Mouse (Mus musculus) lung, adult 10 weeks (tissue): ENCODE measurements around the gene Fam173a. TPM values are rescaled to one million over a fixed set of nuclear protein-coding genes. Genes with fewer than 3 reads are reported as not detected.

ENCODE experiments used
- polyA plus RNA-seq: library from polyadenylated mRNA; stranded (reverse); fragments of 350-450 nt; fragmentation: Illumina TruSeq; extraction: RNeasy Lipid Tissue Mini Kit (QIAGEN cat#74804); gene quantifications from one replicate; pipeline ENCODE4 v1.2.3, GENCODE M21; 2014; ENCODE audit warnings: low read depth, low replicate concordance; ENCODE audit not compliant: insufficient read depth

The Fam173a gene
- polyA plus RNA-seq = 73.2 TPM

DNA sequence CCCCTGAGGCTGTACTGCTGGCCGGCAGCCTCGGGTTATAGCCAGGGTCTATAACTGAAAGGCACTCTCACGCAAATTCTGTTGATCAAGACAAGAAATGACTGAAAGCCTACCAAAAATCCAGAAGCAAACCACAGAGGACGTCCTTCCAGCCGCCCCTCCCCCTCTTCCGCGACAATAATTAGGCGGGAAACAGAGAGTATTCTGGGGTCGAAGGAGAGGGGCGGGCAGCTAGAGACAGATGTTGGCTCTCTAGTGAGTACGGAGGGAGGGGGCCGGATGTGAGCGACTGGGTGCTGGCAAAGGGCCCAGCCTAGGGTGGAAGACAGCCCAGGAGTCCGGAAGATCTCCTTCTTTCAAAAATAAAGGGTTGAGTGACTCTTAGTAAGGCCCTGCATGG is at the start of gene Fam173a:
Gene Fam173a (minus strand): TSS at position 287 of the 400 bp plus-strand sequence.

DNA sequence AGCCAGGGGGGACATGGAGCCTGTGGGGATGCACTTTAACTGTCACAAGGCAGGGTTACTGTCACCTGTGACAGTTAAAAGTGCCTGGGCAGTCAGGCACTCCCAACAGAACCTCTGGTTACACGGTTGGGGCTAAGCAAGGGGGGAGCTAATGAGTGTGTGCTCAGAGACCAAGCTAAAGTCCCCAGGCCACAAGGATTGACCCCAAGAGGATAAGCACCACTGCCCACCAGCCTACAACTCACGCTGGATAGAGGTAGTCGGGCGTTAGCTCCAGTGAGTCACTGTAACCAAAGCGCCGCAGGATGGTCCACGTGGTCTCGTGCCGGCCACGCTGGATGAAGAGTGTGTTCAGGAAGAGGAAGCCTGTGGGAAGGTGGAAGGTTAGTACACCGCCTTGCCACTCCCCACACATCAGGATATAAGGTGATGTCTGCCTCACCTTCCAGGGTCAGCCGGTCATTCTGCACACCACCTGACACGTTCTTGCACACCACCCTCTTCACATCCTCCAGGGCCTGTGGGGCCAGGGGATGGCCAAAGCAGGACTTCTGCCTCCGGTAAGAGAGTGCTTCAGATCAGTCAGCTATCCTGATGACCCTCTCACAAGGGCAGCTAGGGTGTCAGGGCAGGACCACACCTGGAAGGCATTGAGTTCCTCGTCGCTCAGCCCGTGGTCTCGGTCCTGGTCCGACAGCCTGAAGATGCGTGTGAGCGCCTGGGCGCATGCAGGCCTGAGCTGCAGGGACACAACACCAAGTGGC is 48.6 kb upstream of the Fam173a start, which contains the start of gene Gm20683:
Gene Gm20683 (minus strand): TSS at position 647 of the 764 bp plus-strand sequence.

GRCm38 (mm10) chr17:25837076-25837410 is 44.3 kb upstream of the Fam173a start, which contains the start of gene Rhbdl1:
Gene Rhbdl1 (minus strand): TSS chr17:25837295.

GRCm38 (mm10) chr17:25833291-25833663 is 40.6 kb upstream of the Fam173a start, which contains the start of gene Stub1:
Gene Stub1 (minus strand): TSS chr17:25833404.

DNA sequence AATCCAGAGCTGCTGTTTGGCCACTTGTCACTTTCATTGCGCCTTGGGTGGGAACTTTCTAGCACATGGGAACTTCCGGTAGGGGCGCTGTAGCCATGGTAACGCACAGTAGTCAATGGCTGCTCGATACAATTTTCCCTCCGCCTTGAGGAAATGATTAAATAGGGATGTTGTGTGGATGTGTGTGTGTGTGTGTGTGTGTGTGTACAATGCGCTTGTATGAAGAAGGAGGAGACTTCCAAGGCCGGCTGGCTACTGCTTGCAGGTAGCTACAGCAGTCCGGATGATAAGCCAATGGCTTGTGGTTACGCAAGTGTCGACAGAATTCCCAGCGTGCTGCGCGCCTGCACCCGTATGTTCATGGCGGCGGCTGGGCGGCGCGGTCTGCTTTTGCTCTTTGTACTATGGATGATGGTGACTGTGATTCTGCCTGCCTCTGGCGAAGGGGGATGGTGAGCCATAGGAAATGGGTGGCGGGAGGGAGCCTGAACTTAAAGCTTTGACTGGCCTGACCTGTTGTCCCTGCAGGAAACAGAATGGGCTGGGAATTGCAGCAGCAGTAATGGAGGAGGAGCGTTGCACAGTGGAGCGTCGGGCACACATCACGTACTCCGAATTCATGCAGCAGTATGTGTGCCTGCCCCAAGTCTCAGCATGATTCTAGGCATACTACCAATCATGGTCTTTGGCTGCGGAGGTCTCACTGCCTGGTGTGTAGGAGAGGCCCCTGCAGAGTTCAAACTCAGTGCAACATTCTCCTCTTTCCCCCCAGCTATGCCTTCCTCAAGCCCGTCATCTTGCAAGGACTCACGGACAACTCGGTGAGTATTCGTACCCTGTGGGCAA is 36.2 kb upstream of the Fam173a start, which contains the start of gene Jmjd8:
Gene Jmjd8 (plus strand): TSS at position 156 of the 846 bp plus-strand sequence.

DNA sequence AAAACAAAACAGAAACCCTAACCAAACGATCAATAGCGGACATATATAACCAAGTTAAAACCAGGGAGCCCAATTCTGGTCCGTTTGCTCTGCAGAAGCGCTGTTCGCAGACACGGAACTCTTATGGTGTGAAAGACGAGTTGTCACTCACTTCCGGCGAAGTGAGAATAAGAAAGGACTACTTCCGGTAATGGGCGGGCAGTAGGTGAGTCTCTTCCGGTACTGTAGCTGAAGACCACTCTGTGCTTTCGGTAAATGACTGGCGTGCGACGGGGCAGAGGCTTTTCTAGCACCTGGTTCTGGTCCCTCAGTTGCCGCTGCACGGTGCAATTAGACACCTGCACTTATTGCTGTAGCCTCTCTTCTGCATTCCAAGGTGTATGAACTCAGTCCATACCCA is 30.8 kb upstream of the Fam173a start, which contains the start of gene Wdr24:
Gene Wdr24 (plus strand): TSS at position 176 of the 400 bp plus-strand sequence.

GRCm38 (mm10) chr17:25808789-25809605 is 16.3 kb upstream of the Fam173a start, which contains the start of gene Fbxl16:
Gene Fbxl16 (plus strand): TSS chr17:25809085.

GRCm38 (mm10) chr17:25796951-25797369 is 4.3 kb upstream of the Fam173a start, which contains the start of gene Metrn:
Gene Metrn (minus strand): TSS chr17:25797136.

GRCm38 (mm10) chr17:25795609-25796092 is 3.0 kb upstream of the Fam173a start, which contains the start of gene AC134908.4:
Gene AC134908.4 (minus strand): TSS chr17:25795659.

GRCm38 (mm10) chr17:25786280-25786679 is 6.4 kb downstream of the Fam173a start, which contains the start of gene Ccdc78:
Gene Ccdc78 (plus strand): TSS chr17:25786580.

GRCm38 (mm10) chr17:25785281-25785745 is 7.4 kb downstream of the Fam173a start, which contains the start of gene Haghl:
Gene Haghl (minus strand): TSS chr17:25785673.

GRCm38 (mm10) chr17:25773549-25774120 is 19.1 kb downstream of the Fam173a start, which contains the start of gene Narfl:
Gene Narfl (plus strand): TSS chr17:25773776.

DNA sequence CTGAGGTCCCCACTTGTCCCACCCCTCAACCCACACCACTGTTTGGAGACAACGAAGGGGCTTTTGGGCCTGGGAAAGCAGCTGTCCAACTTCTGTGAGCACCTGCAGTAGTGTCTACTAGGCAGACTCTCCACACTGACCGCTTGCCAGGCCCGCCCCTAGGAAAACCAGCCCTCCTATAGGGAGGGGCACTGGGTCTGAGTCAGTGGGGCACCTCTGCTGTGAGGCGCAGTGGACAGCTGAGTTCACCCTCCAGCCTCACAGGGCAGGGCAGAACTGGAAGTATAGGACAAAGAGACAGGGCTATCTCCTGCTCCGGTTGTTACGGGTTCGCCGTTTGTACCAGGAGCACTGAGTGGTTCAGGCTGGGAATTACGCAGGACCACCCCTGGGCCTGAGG is 38.5 kb downstream of the Fam173a start, which contains the start of gene Msln:
Gene Msln (minus strand): TSS at position 138 of the 400 bp plus-strand sequence.

Other genes starting within 250 kb of the Fam173a start
- 0.21 TPM for gene Sox8, start 222.2 kb downstream of the Fam173a start, polyA plus RNA-seq
- 12.0 TPM for gene Lmf1, start 213.8 kb downstream of the Fam173a start, polyA plus RNA-seq
- 0.90 TPM for gene Gng13, start 75.7 kb downstream of the Fam173a start, polyA plus RNA-seq
- gene Chtf18, start 65.5 kb downstream of the Fam173a start, polyA plus RNA-seq = 1.0 TPM
- 9.4 TPM for gene Rpusd1, start 65.2 kb downstream of the Fam173a start, polyA plus RNA-seq
- gene Mslnl, start 56.9 kb downstream of the Fam173a start, polyA plus RNA-seq = not detected
- 49.1 TPM for gene Msln, start 38.5 kb downstream of the Fam173a start, polyA plus RNA-seq
- 12.8 TPM for gene Narfl, start 19.1 kb downstream of the Fam173a start, polyA plus RNA-seq
- 24.0 TPM for gene Haghl, start 7.2 kb downstream of the Fam173a start, polyA plus RNA-seq
- 10.3 TPM for gene Ccdc78, start 6.3 kb downstream of the Fam173a start, polyA plus RNA-seq
- not detected for gene AC134908.4, start 2.8 kb upstream of the Fam173a start, polyA plus RNA-seq
- 24.7 TPM for gene Metrn, start 4.2 kb upstream of the Fam173a start, polyA plus RNA-seq
- 1.5 TPM for gene Fbxl16, start 16.2 kb upstream of the Fam173a start, polyA plus RNA-seq
- gene Wdr24, start 30.7 kb upstream of the Fam173a start, polyA plus RNA-seq = 6.9 TPM
- 26.4 TPM for gene Jmjd8, start 36.0 kb upstream of the Fam173a start, polyA plus RNA-seq
- 114 TPM for gene Stub1, start 40.5 kb upstream of the Fam173a start, polyA plus RNA-seq
- 2.0 TPM for gene Rhbdl1, start 44.4 kb upstream of the Fam173a start, polyA plus RNA-seq
- gene Gm20683, start 48.9 kb upstream of the Fam173a start, polyA plus RNA-seq = 2.7 TPM
- gene Rhot2, start 52.0 kb upstream of the Fam173a start, polyA plus RNA-seq = 17.7 TPM
- gene Wdr90, start 68.6 kb upstream of the Fam173a start, polyA plus RNA-seq = 7.7 TPM
- gene Mcrip2, start 75.9 kb upstream of the Fam173a start, polyA plus RNA-seq = 17.9 TPM
- gene Mettl26, start 82.2 kb upstream of the Fam173a start, polyA plus RNA-seq = 42.2 TPM
- gene Wfikkn1, start 88.0 kb upstream of the Fam173a start, polyA plus RNA-seq = 0.25 TPM
- gene Rab40c, start 126.8 kb upstream of the Fam173a start, polyA plus RNA-seq = 16.6 TPM
- 34.5 TPM for gene Pigq, start 152.0 kb upstream of the Fam173a start, polyA plus RNA-seq
- gene Nhlrc4, start 152.1 kb upstream of the Fam173a start, polyA plus RNA-seq = 7.5 TPM
- gene A930017K11Rik, start 159.7 kb upstream of the Fam173a start, polyA plus RNA-seq = not detected
- gene Capn15, start 192.9 kb upstream of the Fam173a start, polyA plus RNA-seq = 6.4 TPM